Mouse (Mus musculus): Measurements from ENCODE around the gene Csmd2. TPM values are rescaled to one million over a fixed set of nuclear protein-coding genes. Genes with fewer than 3 reads are reported as not detected.
"Not testable (repeated sequence)": the region's sequence is repeated elsewhere in the genome, so short reads cannot be mapped to it uniquely, and the experiment has no call there.

Gene Csmd2
- polyA plus RNA-seq, 1 experiment, result 289 TPM

DNA sequence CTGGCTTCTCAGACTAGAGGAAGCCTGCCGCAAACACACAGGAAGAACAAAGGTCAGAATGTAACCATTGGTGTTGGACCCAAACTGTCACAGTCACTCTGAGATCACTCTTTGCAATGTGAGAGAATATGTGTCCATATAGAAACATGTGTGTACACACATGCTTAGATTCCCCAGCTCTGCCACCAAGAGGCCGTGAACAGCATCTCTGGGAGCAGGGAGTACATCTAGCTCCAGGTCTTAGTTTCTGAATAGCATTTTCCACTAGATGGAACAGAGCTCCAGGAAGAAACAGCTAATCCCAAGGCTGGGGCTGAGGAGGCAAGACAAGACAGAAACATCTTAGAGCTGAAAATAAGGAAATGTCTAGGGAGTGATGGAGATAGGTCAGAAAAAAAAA lies 512.3 kb downstream of the Csmd2 start:
- no peaks in the 10 kb centered on the region for H3K4me1 ChIP-seq (ENCODE audit: control insufficient read depth, insufficient read depth, low read length)
- no peak for TF ChIP-seq POLR2A (IDR thresholded peaks at IDR 0.05; ENCODE audit: borderline replicate concordance, control insufficient read depth, low read depth, low read length)
- no peak for TF ChIP-seq CTCF (IDR thresholded peaks at IDR 0.05; ENCODE audit: control insufficient read depth, insufficient read depth, low read length)
- H3K27ac ChIP-seq (ENCODE audit: control insufficient read depth, insufficient read depth, low read depth, low read length, poor library complexity), result no peak overlapping the region
- 62% methylated on average over 2 of the region's 2 CpGs for WGBS
- no peak overlapping the region for H3K4me3 ChIP-seq (replicated peaks; ENCODE audit: control insufficient read depth, low read depth, low read length)

DNA sequence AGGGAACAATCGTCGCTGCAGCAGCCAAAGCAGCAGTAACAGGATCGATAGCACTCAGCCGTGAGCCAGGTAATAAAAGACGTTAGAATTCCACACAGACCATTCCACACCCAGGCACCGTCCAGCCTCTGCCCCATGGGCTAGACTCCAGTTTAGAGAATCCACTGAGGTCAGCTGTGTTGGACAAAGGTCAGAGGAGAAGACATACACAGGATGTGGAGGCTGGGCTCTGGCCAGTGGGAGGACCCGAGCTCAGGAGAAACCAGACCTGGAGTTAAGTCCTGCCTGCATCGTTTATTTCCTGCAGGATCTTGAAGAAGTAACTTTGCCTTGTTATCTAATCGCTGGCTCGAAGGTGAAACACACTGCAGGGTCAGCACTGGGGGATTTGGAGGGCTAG lies 519.2 kb downstream of the Csmd2 start:
- Histone ChIP-seq H3K27ac (ENCODE audit: control insufficient read depth, insufficient read depth, low read depth, low read length, poor library complexity) (no peak overlapping the region), H3K4me3 (replicated peaks; ENCODE audit: control insufficient read depth, low read depth, low read length) (no peak overlapping the region), H3K4me1 (ENCODE audit: control insufficient read depth, insufficient read depth, low read length) (no peaks in the 10 kb centered on the region)
- WGBS, result 49% methylated on average over 10 of the region's 10 CpGs
- TF ChIP-seq CTCF (IDR thresholded peaks at IDR 0.05; ENCODE audit: control insufficient read depth, insufficient read depth, low read length), result no peak
- TF ChIP-seq POLR2A (IDR thresholded peaks at IDR 0.05; ENCODE audit: borderline replicate concordance, control insufficient read depth, low read depth, low read length), result no peak

DNA sequence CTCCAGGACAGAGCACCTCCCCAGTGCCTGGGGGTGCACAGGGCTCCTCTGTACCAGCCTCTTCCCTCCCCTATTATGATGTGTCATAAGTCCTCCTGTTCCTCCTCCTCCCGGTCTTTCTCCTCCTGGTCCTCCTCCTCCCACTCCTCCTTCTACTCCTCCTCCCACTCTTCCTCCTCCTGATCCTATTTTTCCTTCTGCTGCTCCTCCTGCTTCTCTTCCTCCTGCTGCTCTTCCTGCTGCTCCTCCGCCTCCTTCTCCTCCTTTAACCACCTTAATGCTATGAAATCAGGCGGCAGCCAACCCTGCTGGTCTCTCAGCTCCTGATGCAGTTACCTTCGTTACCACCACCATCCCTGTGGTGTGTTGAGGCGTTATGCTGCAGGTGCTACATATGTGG lies 522.2 kb downstream of the Csmd2 start:
- Histone ChIP-seq H3K27ac (ENCODE audit: control insufficient read depth, insufficient read depth, low read depth, low read length, poor library complexity) (no peak overlapping the region), H3K4me1 (ENCODE audit: control insufficient read depth, insufficient read depth, low read length) (no peaks in the 10 kb centered on the region), H3K4me3 (replicated peaks; ENCODE audit: control insufficient read depth, low read depth, low read length) (no peak overlapping the region)
- TF ChIP-seq CTCF (IDR thresholded peaks at IDR 0.05; ENCODE audit: control insufficient read depth, insufficient read depth, low read length), result no peak
- WGBS, result 65% methylated on average over 5 of the region's 5 CpGs

DNA sequence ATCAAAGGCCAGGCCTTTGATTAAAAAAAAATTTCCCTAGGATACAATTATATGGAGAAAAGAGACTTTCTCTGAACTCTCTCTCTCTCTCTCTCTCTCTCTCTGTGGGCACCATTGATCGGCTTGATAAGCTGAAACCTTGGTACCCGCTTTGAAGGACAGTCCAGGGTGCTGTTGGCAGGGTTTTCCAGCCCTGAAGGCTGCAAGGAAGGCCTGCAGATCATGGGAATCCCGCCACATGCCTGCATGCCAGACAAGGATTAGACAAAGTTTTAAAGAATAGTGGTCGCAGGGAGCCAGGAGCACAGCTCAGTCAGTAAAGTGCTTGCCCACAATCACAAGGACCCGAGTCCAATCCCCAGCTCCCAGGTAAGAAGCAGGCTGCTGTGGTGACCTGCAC lies 526.8 kb downstream of the Csmd2 start:
- no peak overlapping the region for H3K4me3 ChIP-seq (replicated peaks; ENCODE audit: control insufficient read depth, low read depth, low read length)
- no peak for TF ChIP-seq POLR2A (IDR thresholded peaks at IDR 0.05; ENCODE audit: borderline replicate concordance, control insufficient read depth, low read depth, low read length)
- no peak for TF ChIP-seq CTCF (IDR thresholded peaks at IDR 0.05; ENCODE audit: control insufficient read depth, insufficient read depth, low read length)
- no peak overlapping the region for H3K27ac ChIP-seq (ENCODE audit: control insufficient read depth, insufficient read depth, low read depth, low read length, poor library complexity)
- 69% methylated on average over 5 of the region's 5 CpGs for whole genome bisulfite sequencing
- no peaks in the 10 kb centered on the region for H3K4me1 ChIP-seq (ENCODE audit: control insufficient read depth, insufficient read depth, low read length)

DNA sequence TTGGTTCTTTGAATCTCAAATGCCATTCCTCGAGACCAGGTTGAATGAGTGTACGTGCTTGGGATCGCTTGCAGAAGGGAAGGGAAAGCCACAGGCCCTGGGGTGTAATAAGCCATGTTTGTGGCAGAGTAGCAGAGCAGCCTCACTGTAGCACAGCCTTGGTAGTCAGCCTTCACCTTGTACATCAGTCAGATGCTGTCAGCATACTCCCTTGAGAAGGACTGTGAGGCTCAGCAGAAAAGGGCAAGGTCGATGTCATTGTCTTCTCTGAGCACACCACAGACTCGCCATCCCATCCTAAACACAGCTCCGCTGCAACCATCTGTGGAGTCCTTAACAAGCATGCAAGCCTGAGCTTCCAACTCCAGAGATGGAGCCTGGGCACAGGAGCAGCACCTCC lies 533.6 kb downstream of the Csmd2 start:
- WGBS, result 84% methylated on average over 6 of the region's 6 CpGs
- no peak overlapping the region for H3K27ac ChIP-seq (ENCODE audit: control insufficient read depth, insufficient read depth, low read depth, low read length, poor library complexity)
- no peak overlapping the region for H3K4me3 ChIP-seq (replicated peaks; ENCODE audit: control insufficient read depth, low read depth, low read length)
- no peaks in the 10 kb centered on the region for H3K4me1 ChIP-seq (ENCODE audit: control insufficient read depth, insufficient read depth, low read length)
- TF ChIP-seq POLR2A (IDR thresholded peaks at IDR 0.05; ENCODE audit: borderline replicate concordance, control insufficient read depth, low read depth, low read length) (no peak), CTCF (IDR thresholded peaks at IDR 0.05; ENCODE audit: control insufficient read depth, insufficient read depth, low read length) (no peak)

DNA sequence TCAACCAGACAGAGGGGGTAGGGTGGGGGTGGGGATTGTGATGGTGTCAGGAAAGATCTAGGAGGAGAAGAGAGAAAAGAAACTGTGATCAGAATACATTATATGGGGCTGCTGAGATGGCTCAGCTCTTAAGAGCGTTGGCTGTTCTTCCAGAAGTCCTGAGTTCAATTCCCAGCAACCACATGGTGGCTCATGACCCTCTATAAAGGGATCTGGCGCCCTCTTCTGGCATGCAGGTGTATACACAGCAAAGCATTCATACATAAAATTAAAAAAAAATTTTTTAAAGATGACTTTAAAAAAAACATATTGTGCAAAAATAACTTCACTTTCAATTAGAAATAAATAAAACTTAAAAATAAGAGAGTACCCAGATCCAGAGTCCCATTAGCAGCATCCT lies 555.7 kb downstream of the Csmd2 start:
- no peak overlapping the region for H3K4me3 ChIP-seq (replicated peaks; ENCODE audit: control insufficient read depth, low read depth, low read length)
- no peaks in the 10 kb centered on the region for H3K4me1 ChIP-seq (ENCODE audit: control insufficient read depth, insufficient read depth, low read length)
- TF ChIP-seq CTCF (IDR thresholded peaks at IDR 0.05; ENCODE audit: control insufficient read depth, insufficient read depth, low read length), result no peak
- no peak for TF ChIP-seq POLR2A (IDR thresholded peaks at IDR 0.05; ENCODE audit: borderline replicate concordance, control insufficient read depth, low read depth, low read length)
- H3K27ac ChIP-seq (ENCODE audit: control insufficient read depth, insufficient read depth, low read depth, low read length, poor library complexity), result no peak overlapping the region
- 22% methylated on average over 2 of the region's 2 CpGs for WGBS

DNA sequence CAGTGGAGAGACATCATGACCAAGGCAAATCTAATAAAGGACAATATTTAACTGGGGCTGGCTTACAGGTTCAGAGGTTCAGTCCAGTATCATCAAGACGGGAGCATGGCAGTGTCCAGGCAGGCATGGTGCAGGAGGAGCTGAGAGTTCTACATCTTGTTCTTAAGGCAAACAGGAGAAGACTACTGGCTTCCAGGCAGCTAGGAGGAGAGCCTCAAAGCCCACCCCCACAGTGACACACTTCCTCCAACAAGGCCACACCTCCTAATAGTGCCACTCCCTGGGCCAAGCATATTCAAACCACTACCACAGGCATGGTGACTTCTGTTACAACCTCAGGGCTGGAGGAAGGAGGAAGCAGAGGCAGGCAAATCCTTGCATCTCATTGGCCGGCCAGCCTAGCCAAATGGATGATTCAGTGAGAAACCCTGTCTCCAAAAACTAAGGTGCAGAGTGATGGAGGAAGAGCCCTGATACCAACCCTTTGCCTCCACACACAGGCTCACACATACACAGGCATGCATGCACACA lies 556.4 kb downstream of the Csmd2 start:
- not testable (repeated sequence) for H3K4me3 ChIP-seq (replicated peaks; ENCODE audit: control insufficient read depth, low read depth, low read length); H3K27ac ChIP-seq (ENCODE audit: control insufficient read depth, insufficient read depth, low read depth, low read length, poor library complexity); H3K4me1 ChIP-seq (ENCODE audit: control insufficient read depth, insufficient read depth, low read length)
- 58% methylated on average over 2 of the region's 2 CpGs for WGBS

DNA sequence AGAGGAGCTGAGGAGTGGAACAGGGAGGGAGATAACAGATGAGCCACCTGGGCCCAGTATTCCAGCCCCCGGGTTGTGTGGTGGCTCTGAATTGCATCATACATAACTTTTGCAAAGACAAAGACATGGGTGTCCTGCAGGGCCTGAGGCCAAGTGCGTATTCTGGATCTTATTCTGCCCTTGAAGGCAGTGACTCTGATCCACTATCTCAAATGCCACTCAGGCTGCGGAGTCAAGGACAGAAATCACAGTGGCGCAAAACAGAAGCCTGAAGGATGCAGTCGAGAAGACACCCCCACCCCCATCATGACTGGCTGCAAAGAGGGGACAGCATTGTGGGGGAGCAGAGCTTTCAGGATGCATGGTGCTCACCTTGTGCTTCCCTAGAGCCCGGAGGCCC lies 563.1 kb downstream of the Csmd2 start:
- no peak for TF ChIP-seq CTCF (IDR thresholded peaks at IDR 0.05; ENCODE audit: control insufficient read depth, insufficient read depth, low read length)
- TF ChIP-seq POLR2A (IDR thresholded peaks at IDR 0.05; ENCODE audit: borderline replicate concordance, control insufficient read depth, low read depth, low read length), result no peak
- H3K4me3 ChIP-seq (replicated peaks; ENCODE audit: control insufficient read depth, low read depth, low read length), result no peak overlapping the region
- 75% methylated on average over 6 of the region's 6 CpGs for WGBS
- H3K4me1 ChIP-seq (ENCODE audit: control insufficient read depth, insufficient read depth, low read length), result no peaks in the 10 kb centered on the region; the same call in 1 of the 2 replicates
- H3K27ac ChIP-seq (ENCODE audit: control insufficient read depth, insufficient read depth, low read depth, low read length, poor library complexity), result no peak overlapping the region

DNA sequence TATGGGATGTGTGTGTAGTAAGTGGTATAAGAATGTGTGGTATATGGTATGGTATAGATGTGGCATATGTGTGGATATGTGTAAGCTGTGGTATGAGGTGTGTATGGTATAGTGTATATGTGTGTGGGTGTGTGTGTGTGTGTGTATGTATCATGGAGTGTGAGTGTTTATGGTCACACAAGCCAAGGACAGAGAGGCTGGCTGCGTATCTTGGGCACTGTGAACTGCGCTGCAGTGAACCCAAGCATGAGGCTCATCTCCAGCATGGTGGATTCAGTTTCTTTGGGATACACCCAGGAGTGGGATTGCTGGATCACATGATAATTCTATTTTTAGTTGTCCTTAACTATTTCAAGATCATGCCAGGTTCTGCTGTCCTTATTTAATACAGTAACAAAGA lies 566.5 kb downstream of the Csmd2 start:
- 89% methylated on average over 2 of the region's 2 CpGs for WGBS
- Histone ChIP-seq H3K27ac (ENCODE audit: control insufficient read depth, insufficient read depth, low read depth, low read length, poor library complexity) (no peak overlapping the region), H3K4me1 (ENCODE audit: control insufficient read depth, insufficient read depth, low read length) (no peaks in the 10 kb centered on the region; the same call in 1 of the 2 replicates), H3K4me3 (replicated peaks; ENCODE audit: control insufficient read depth, low read depth, low read length) (no peak overlapping the region)
- TF ChIP-seq POLR2A (IDR thresholded peaks at IDR 0.05; ENCODE audit: borderline replicate concordance, control insufficient read depth, low read depth, low read length), result no peak
